7 mouse cellular contexts compared by ENCODE assay signal in genomic region chr4:87785132-87786074, GRCm38 (mm10).
DNase-seq lines count a peak whose midpoint lies in the region; ATAC-seq and TF ChIP-seq lines count a peak whose summit lies in the region.

No protein-coding gene starts in this region.

- no peaks in the 10 kb centered on the region for H3K36me3 ChIP-seq in forebrain, embryonic 11.5 days (ENCODE audit: control insufficient read depth, insufficient read depth, low read length)
- no peaks in the 10 kb centered on the region for H3K36me3 ChIP-seq in hindbrain, embryonic 11.5 days (ENCODE audit: control insufficient read depth, insufficient read depth, low read length)
- H3K36me3 ChIP-seq in small intestine, adult 2 months (ENCODE audit: control insufficient read depth, insufficient read depth, low read length), result peaks cover 6% of the 10 kb centered on the region; the same call in 1 of the 2 replicates

- H3K4me2 ChIP-seq in forebrain, embryonic 11.5 days (ENCODE audit: low read depth, low read length, severe bottlenecking), result no peak overlapping the region
- H3K4me2 ChIP-seq in hindbrain, embryonic 11.5 days (replicated peaks; ENCODE audit: low read depth, low read length), result no peak overlapping the region

- no peak overlapping the region for H3K9ac ChIP-seq in forebrain, embryonic 11.5 days (ENCODE audit: low read length)
- H3K9ac ChIP-seq in hindbrain, embryonic 11.5 days (ENCODE audit: low read depth, low read length), result peak overlapping the region; percentile 31; the same call in 1 of the 2 replicates

- no peaks in the 10 kb centered on the region for H3K27me3 ChIP-seq in forebrain, embryonic 11.5 days (ENCODE audit: control insufficient read depth, insufficient read depth, low read length)
- H3K27me3 ChIP-seq in hindbrain, embryonic 11.5 days (ENCODE audit: control insufficient read depth, insufficient read depth, low read length), result no peaks in the 10 kb centered on the region
- H3K27me3 ChIP-seq in small intestine, adult 2 months (ENCODE audit: control insufficient read depth, insufficient read depth, low read length), result no peaks in the 10 kb centered on the region

- peak; percentile 58 for DNase-seq in MN1 (ENCODE audit: low spot score)
- DNase-seq in brain, adult 2 months (ENCODE audit: low read depth, low spot score), result peak; percentile 92
- DNase-seq in forebrain, embryonic 11.5 days (ENCODE audit: low spot score), result peak; percentile 75
- DNase-seq in hindbrain, embryonic 11.5 days (ENCODE audit: low spot score), result peak; percentile 71
- peak; percentile 46 for DNase-seq in layer of hippocampus, adult 9-11 months

- H3K9me3 ChIP-seq in forebrain, embryonic 11.5 days (ENCODE audit: control insufficient read depth, low read length), result no peaks in the 10 kb centered on the region
- H3K9me3 ChIP-seq in hindbrain, embryonic 11.5 days (ENCODE audit: control insufficient read depth, low read length), result no peaks in the 10 kb centered on the region

- no peak overlapping the region for H3K4me3 ChIP-seq in forebrain, embryonic 11.5 days (ENCODE audit: low read depth, low read length)
- H3K4me3 ChIP-seq in hindbrain, embryonic 11.5 days (ENCODE audit: low read depth, low read length), result no peak overlapping the region
- H3K4me3 ChIP-seq in small intestine, adult 2 months (ENCODE audit: low read depth, low read length), result no peak overlapping the region

- no peak for TF ChIP-seq POLR2A in small intestine, adult 2 months (IDR thresholded peaks at IDR 0.05; ENCODE audit: low read depth, low read length)

- H3K27ac ChIP-seq in forebrain, embryonic 11.5 days (ENCODE audit: low read depth, low read length), result peak overlapping the region; percentile 4; the same call in 1 of the 2 replicates
- peak overlapping the region; percentile 27; the same call in 1 of the 2 replicates for H3K27ac ChIP-seq in hindbrain, embryonic 11.5 days (ENCODE audit: low read depth, low read length)
- no peak overlapping the region for H3K27ac ChIP-seq in small intestine, adult 2 months (ENCODE audit: insufficient read depth, low read depth, low read length)

- H3K4me1 ChIP-seq in forebrain, embryonic 11.5 days (replicated peaks; ENCODE audit: control insufficient read depth, insufficient read depth, low read length), result peaks cover 7% of the 10 kb centered on the region; the same call in 1 of the 2 replicates
- peaks cover 5% of the 10 kb centered on the region; the same call in 1 of the 2 replicates for H3K4me1 ChIP-seq in hindbrain, embryonic 11.5 days (replicated peaks; ENCODE audit: control insufficient read depth, insufficient read depth, low read length)
- no peaks in the 10 kb centered on the region for H3K4me1 ChIP-seq in small intestine, adult 2 months (ENCODE audit: control insufficient read depth, insufficient read depth, insufficient read length, low read length)

- TF ChIP-seq CTCF in small intestine, adult 2 months (IDR thresholded peaks at IDR 0.05; ENCODE audit: extremely low read depth, insufficient read length, insufficient replicate concordance, low read depth, low read length), result peak; percentile 71; the same call in 1 of the 2 replicates

- 8% methylated on average over 12 of the region's 12 CpGs for whole genome bisulfite sequencing in forebrain, embryonic 11.5 days
- 8% methylated on average over 12 of the region's 12 CpGs for WGBS in hindbrain, embryonic 11.5 days
- WGBS in small intestine, adult 2 months, result 27% methylated on average over 12 of the region's 12 CpGs

- ATAC-seq in forebrain, embryonic 11.5 days (replicated peaks; ENCODE audit: low FRiP score), result peak; percentile 79
- ATAC-seq in hindbrain, embryonic 11.5 days (ENCODE audit: low FRiP score), result peak; percentile 83
- ATAC-seq in megakaryocyte progenitor cell, adult 5-6 weeks (replicated peaks; ENCODE audit: poor library complexity), result 0 out of 2 replicates have a peak, but pooled peaks have one; percentile 44
